Mouse (Mus musculus) heart, postnatal 0 days (tissue): ENCODE results near the gene Flrt1. TPM values are rescaled to one million over a fixed set of nuclear protein-coding genes. Genes with fewer than 3 reads are reported as not detected.
A peak's percentile ranks its signal among the peaks of the same experiment; 100 is the strongest.

Experiments used
- ATAC-seq: fragments of 200-750 bp; cut with Nextera tagmentation; 2 replicates; pipeline ENCODE4 v1.8.0; 2017; ENCODE audit warnings: low read depth, moderate number of reproducible peaks, moderate library complexity; ENCODE audit not compliant: insufficient read depth
- DNase-seq: peaks from one replicate; pipeline ENCODE4 v3.0.0-alpha.2; 2016; ENCODE audit warnings: low spot score
- H3K27ac ChIP-seq: fragments of 300-500 bp; sonication (generic); 2 replicates; pipeline ENCODE4 v1.5.1; 2014; ENCODE audit warnings: low read depth, mild to moderate bottlenecking
- H3K27me3 ChIP-seq: fragments of 300-500 bp; sonication (generic); 2 replicates; pipeline ENCODE4 v1.6.1; 2014; ENCODE audit warnings: low read length, mixed read lengths; ENCODE audit not compliant: control insufficient read depth, insufficient read depth
- H3K36me3 ChIP-seq: fragments of 300-500 bp; sonication (generic); replicated peaks from 2 replicates; pipeline ENCODE4 v1.6.1; 2014; ENCODE audit warnings: low read length, mixed read lengths; ENCODE audit not compliant: control insufficient read depth, insufficient read depth
- H3K4me1 ChIP-seq: fragments of 300-500 bp; sonication (generic); 2 replicates; pipeline ENCODE4 v1.6.1; 2014; ENCODE audit warnings: antibody characterized with exemption; ENCODE audit not compliant: control insufficient read depth, insufficient read depth
- H3K4me2 ChIP-seq: fragments of 300-500 bp; sonication (generic); 2 replicates; pipeline ENCODE4 v1.6.1; 2014; ENCODE audit warnings: low read depth, mild to moderate bottlenecking, low read length, moderate library complexity
- H3K4me3 ChIP-seq: fragments of 300-500 bp; sonication (generic); 2 replicates; pipeline ENCODE4 v1.5.1; 2014; ENCODE audit warnings: low read depth, low read length
- H3K9ac ChIP-seq: fragments of 300-500 bp; sonication (generic); replicated peaks from 2 replicates; pipeline ENCODE4 v1.6.1; 2014; ENCODE audit warnings: low read depth, low read length, mixed read lengths
- H3K9me3 ChIP-seq: fragments of 300-500 bp; sonication (generic); replicated peaks from 2 replicates; pipeline ENCODE4 v1.6.1; 2016; ENCODE audit warnings: low read length; ENCODE audit not compliant: control insufficient read depth
- CTCF ChIP-seq: IDR thresholded peaks from 2 replicates; pipeline ENCODE4 v1.5.1; 2016; ENCODE audit warnings: antibody characterized with exemption, control low read depth, low read depth
- EP300 ChIP-seq: IDR thresholded peaks from 2 replicates; pipeline ENCODE4 v1.6.1; 2016; ENCODE audit warnings: antibody characterized with exemption, low read depth
- WGBS: fragments of 180-500 bp; shearing (Covaris S2); extraction: QIAGEN DNeasy Blood & Tissue Kit; methylation state at CpG from one replicate; pipeline ENCODE4 v1.1.7; 2014; 5-methylcytosine and 5-hydroxymethylcytosine counted together
- polyA plus RNA-seq: library from polyadenylated mRNA; unstranded; fragments of >200 nt; fragmentation: Nextera tagmentation; extraction: Ambion mirVana; gene quantifications from 2 replicates; pipeline ENCODE4 v1.2.1, GENCODE M21; 2015
- total RNA-seq: library from RNA; depleted of rRNA; stranded (reverse); fragments of >200 nt; gene quantifications from 2 replicates; pipeline ENCODE4 v1.2.3, GENCODE M21; 2014; ENCODE audit warnings: low replicate concordance

The Flrt1 gene
- total and polyA plus RNA-seq, 2 experiments from 2014 or later, result 0.23 to 1.0 TPM

GRCm38 (mm10) chr19:7130317-7130716 lies 24.8 kb upstream of the Flrt1 start:
- no peak overlapping the region for H3K4me2 ChIP-seq

GRCm38 (mm10) chr19:7128551-7129475 lies 23.3 kb upstream of the Flrt1 start:
- no peak for ATAC-seq
- Histone ChIP-seq H3K27me3 (no peaks in the 10 kb centered on the region), H3K4me1 (peaks cover 21% of the 10 kb centered on the region), H3K9ac (no peak overlapping the region), H3K4me3 (no peak overlapping the region), H3K36me3 (no peaks in the 10 kb centered on the region), H3K27ac (no peak overlapping the region), H3K4me2 (no peak overlapping the region), H3K9me3 (no peaks in the 10 kb centered on the region)
- WGBS, result 62% methylated on average over 19 of the region's 19 CpGs
- DNase-seq, result no peak
- TF ChIP-seq EP300 (no peak), CTCF (no peak)

More at GRCm38 (mm10) chr19:7130317-7130716, 24.8 kb upstream of the Flrt1 start:
- TF ChIP-seq CTCF (no peak), EP300 (no peak)
- Histone ChIP-seq H3K4me1 (peaks cover 34% of the 10 kb centered on the region), H3K4me3 (no peak overlapping the region), H3K27ac (0 out of 2 replicates have a peak overlapping the region, but pooled peaks have one; percentile 31), H3K9me3 (no peaks in the 10 kb centered on the region), H3K27me3 (no peaks in the 10 kb centered on the region), H3K9ac (no peak overlapping the region), H3K36me3 (no peaks in the 10 kb centered on the region)
- ATAC-seq (peak; percentile 45), DNase-seq (no peak)
- WGBS, result 22% methylated on average over 11 of the region's 11 CpGs

- WGBS, result 79% methylated on average over 2 of the region's 2 CpGs
- H3K9ac ChIP-seq, result no peak overlapping the region
- H3K4me2 ChIP-seq, result no peak overlapping the region
- H3K4me3 ChIP-seq, result no peak overlapping the region
- no peaks in the 10 kb centered on the region for H3K9me3 ChIP-seq
- no peak overlapping the region for H3K27ac ChIP-seq
- no peak for TF ChIP-seq CTCF
- TF ChIP-seq EP300, result no peak
- no peak for ATAC-seq
- no peak for DNase-seq
- no peaks in the 10 kb centered on the region for H3K27me3 ChIP-seq
- peaks cover 22% of the 10 kb centered on the region for H3K4me1 ChIP-seq
- no peaks in the 10 kb centered on the region for H3K36me3 ChIP-seq
Observed at GRCm38 (mm10) chr19:7126933-7127332, 21.4 kb upstream of the Flrt1 start.

GRCm38 (mm10) chr19:7126209-7126608 lies 20.7 kb upstream of the Flrt1 start:
- no peak overlapping the region for H3K9ac ChIP-seq
- no peak overlapping the region for H3K4me3 ChIP-seq
- no peaks in the 10 kb centered on the region for H3K9me3 ChIP-seq
- H3K4me1 ChIP-seq, result peaks cover 29% of the 10 kb centered on the region
- DNase-seq, result no peak
- ATAC-seq, result no peak
- TF ChIP-seq EP300 (no peak), CTCF (no peak)
- H3K36me3 ChIP-seq, result no peaks in the 10 kb centered on the region
- H3K4me2 ChIP-seq, result no peak overlapping the region
- H3K27me3 ChIP-seq, result no peaks in the 10 kb centered on the region
- 76% methylated on average over 1 of the region's 1 CpGs for WGBS
- H3K27ac ChIP-seq, result no peak overlapping the region

- Histone ChIP-seq H3K27me3 (no peaks in the 10 kb centered on the region), H3K9ac (no peak overlapping the region), H3K4me2 (no peak overlapping the region), H3K27ac (no peak overlapping the region), H3K4me3 (no peak overlapping the region), H3K9me3 (no peaks in the 10 kb centered on the region), H3K4me1 (peaks cover 31% of the 10 kb centered on the region), H3K36me3 (no peaks in the 10 kb centered on the region)
- TF ChIP-seq EP300 (no peak), CTCF (no peak)
- WGBS, result 67% methylated on average over 4 of the region's 4 CpGs
- ATAC-seq, result no peak
- no peak for DNase-seq
Observed at GRCm38 (mm10) chr19:7125526-7126156, 20.1 kb upstream of the Flrt1 start.
